Mouse (Mus musculus): ENCODE measurements at regions not wholly inside any gene's neighbourhood (a gene's known extent, or its start where the extent isn't known, plus 50 kb on each side); places are given as distances from the start of the nearest gene placed in this dataset.

DNA sequence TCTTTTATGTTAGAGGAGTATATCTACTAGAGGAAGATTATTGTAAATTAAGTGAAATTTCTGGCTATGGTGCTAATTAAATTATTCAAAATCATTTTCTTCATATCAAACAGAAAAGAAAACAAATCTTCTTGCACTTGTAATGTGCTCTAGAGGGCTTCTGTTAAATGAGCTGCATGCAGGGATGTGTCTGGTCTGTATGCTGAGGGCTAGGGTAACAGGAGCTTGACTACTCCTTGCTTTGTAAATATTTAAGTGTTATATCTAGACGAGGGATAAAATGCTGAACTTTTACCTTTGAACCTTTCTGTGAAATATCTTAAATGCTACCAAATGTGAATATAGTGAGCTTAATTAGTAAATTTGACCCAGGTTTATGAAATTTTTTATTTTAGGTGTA is 354.9 kb upstream of the Tmem161b start:
- H3K4me1 ChIP-seq (ENCODE audit: insufficient read depth, low read length) = no peaks in the 10 kb centered on the region; the same call in 1 of the 2 replicates
- no peak overlapping the region for H3K9ac ChIP-seq (replicated peaks; ENCODE audit: low read length, poor library complexity, severe bottlenecking)
- H3K36me3 ChIP-seq (ENCODE audit: insufficient read depth, low read length) = no peaks in the 10 kb centered on the region
- TF ChIP-seq CTCF (IDR thresholded peaks at IDR 0.05) = no peak
- H3K27ac ChIP-seq (ENCODE audit: low read depth, low read length) = peak overlapping the region; percentile 62
- DNase-seq (ENCODE audit: low spot score) = no peak
- WGBS = 35% methylated on average over 1 of the region's 1 CpGs
- no peak for ATAC-seq (ENCODE audit: low FRiP score)
- H3K27me3 ChIP-seq (ENCODE audit: insufficient read depth, low read length) = no peaks in the 10 kb centered on the region
- no peaks in the 10 kb centered on the region for H3K9me3 ChIP-seq (ENCODE audit: low read length)
- H3K4me2 ChIP-seq (ENCODE audit: low read depth, low read length, poor library complexity, severe bottlenecking) = no peak overlapping the region
- H3K4me3 ChIP-seq (ENCODE audit: low read depth, low read length) = no peak overlapping the region

DNA sequence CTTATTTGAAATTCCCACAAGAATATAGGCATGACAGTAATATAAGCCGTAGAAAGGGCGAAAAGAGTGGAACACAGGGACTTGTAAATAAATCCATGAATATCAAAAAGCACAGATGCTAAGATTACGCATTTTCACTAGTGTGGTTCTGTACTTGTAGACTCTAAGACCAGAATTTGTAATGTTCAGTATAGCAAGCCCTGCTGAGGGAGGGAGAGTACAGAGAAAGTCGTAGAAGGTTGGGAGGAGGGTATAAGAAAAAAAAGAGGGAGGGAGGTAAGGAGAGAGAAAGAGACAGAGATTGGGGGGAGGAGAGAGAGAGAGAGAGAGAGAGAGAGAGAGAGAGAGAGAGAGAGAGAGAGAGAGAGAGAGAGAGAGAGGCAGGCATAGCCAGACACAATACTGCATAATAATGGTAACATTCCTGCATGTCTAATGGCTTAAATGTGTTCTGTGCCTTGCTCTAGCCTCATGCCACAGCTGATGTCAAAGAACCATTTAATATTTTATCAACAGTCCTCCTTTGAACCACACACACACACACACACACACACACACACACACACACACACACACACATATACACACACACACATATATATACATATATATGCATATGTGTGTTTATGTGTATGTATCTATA is 354.1 kb upstream of the Tmem161b start:
- Histone ChIP-seq H3K4me3 (ENCODE audit: low read depth, low read length) (no peak overlapping the region), H3K9me3 (ENCODE audit: low read length) (no peaks in the 10 kb centered on the region), H3K36me3 (ENCODE audit: insufficient read depth, low read length) (no peaks in the 10 kb centered on the region), H3K4me2 (ENCODE audit: low read depth, low read length, poor library complexity, severe bottlenecking) (no peak overlapping the region; the same call in 1 of the 2 replicates), H3K27me3 (ENCODE audit: insufficient read depth, low read length) (no peaks in the 10 kb centered on the region), H3K27ac (ENCODE audit: low read depth, low read length) (peak overlapping the region; percentile 80), H3K9ac (replicated peaks; ENCODE audit: low read length, poor library complexity, severe bottlenecking) (no peak overlapping the region), H3K4me1 (ENCODE audit: insufficient read depth, low read length) (peaks cover 2% of the 10 kb centered on the region)
- no peak for TF ChIP-seq CTCF (IDR thresholded peaks at IDR 0.05)
- DNase-seq (ENCODE audit: low spot score) = peak; percentile 47
- 23% methylated on average over 4 of the region's 4 CpGs for WGBS
- peak; percentile 56; the same call in 1 of the 2 replicates for ATAC-seq (ENCODE audit: low FRiP score)

DNA sequence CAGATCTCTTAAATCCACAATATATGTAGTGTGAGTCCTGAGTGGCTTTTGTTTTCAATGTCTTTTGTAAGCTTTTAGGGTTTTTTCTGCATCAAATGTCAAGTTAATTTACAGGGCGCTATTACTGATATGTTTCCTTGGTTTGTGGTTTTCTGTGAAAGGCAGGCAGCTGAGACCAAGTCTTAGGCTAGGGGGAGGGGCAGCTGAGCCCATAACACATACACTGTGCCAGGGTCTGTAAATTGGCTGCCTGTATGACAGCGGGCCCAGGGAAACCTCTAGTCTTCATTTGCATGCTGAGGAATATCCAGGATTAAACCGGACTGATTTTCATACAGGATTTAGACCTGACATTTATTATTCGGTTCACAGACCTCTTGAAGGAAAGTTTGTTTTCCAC is 353.2 kb upstream of the Tmem161b start:
- no peaks in the 10 kb centered on the region for H3K36me3 ChIP-seq (ENCODE audit: insufficient read depth, low read length)
- TF ChIP-seq CTCF (IDR thresholded peaks at IDR 0.05) = no peak
- H3K27me3 ChIP-seq (ENCODE audit: insufficient read depth, low read length) = no peaks in the 10 kb centered on the region
- H3K4me1 ChIP-seq (ENCODE audit: insufficient read depth, low read length) = peaks cover 2% of the 10 kb centered on the region
- 0 out of 2 replicates have a peak overlapping the region, but pooled peaks have one; percentile 2 for H3K4me2 ChIP-seq (ENCODE audit: low read depth, low read length, poor library complexity, severe bottlenecking)
- no peak overlapping the region for H3K4me3 ChIP-seq (ENCODE audit: low read depth, low read length)
- peak; percentile 92 for DNase-seq (ENCODE audit: low spot score)
- 12% methylated on average over 4 of the region's 4 CpGs for WGBS
- peak overlapping the region; percentile 78 for H3K27ac ChIP-seq (ENCODE audit: low read depth, low read length)
- H3K9ac ChIP-seq (replicated peaks; ENCODE audit: low read length, poor library complexity, severe bottlenecking) = peak overlapping the region; percentile 48; the same call in 1 of the 2 replicates
- no peaks in the 10 kb centered on the region for H3K9me3 ChIP-seq (ENCODE audit: low read length)
- ATAC-seq (ENCODE audit: low FRiP score) = peak; percentile 86

DNA sequence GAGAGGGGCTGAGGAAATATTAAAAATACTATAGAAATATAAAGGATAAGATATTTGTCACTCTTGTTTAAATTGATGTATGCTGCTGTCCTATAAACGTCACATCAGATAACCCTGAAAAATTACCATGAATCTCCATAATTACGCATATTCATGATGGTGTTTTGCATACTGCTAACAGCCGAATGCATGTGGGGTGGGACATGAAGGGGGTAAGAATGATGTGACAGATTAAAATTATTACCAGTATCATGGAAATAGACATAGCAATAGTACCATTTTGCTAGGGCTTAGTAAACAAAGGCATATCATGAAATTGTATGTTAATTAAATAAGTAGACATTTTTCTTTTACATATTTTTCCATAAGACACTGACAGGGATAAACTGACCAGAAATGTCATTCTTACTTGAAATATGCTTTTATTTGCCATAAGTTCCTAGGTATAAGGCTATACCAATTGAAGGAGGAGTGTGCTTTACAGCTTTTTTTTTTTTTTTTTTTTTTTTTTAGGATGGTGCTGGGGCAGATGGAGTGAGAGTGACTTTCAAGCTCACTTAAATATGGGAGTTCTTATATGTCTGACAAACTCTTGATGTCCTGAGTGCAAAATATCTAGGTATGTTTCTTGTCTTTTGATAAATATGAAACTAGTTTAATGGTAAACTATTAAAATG is 349.8 kb upstream of the Tmem161b start:
- no peak overlapping the region for H3K9ac ChIP-seq (replicated peaks; ENCODE audit: low read length, poor library complexity, severe bottlenecking)
- no peaks in the 10 kb centered on the region for H3K9me3 ChIP-seq (ENCODE audit: low read length)
- ATAC-seq (ENCODE audit: low FRiP score) (no peak), DNase-seq (ENCODE audit: low spot score) (no peak)
- no peaks in the 10 kb centered on the region for H3K36me3 ChIP-seq (ENCODE audit: insufficient read depth, low read length)
- TF ChIP-seq CTCF (IDR thresholded peaks at IDR 0.05) = no peak
- peaks cover 2% of the 10 kb centered on the region for H3K4me1 ChIP-seq (ENCODE audit: insufficient read depth, low read length)
- WGBS = 42% methylated on average over 3 of the region's 3 CpGs
- no peak overlapping the region for H3K4me3 ChIP-seq (ENCODE audit: low read depth, low read length)
- H3K27ac ChIP-seq (ENCODE audit: low read depth, low read length) = no peak overlapping the region
- H3K27me3 ChIP-seq (ENCODE audit: insufficient read depth, low read length) = no peaks in the 10 kb centered on the region
- no peak overlapping the region for H3K4me2 ChIP-seq (ENCODE audit: low read depth, low read length, poor library complexity, severe bottlenecking)

DNA sequence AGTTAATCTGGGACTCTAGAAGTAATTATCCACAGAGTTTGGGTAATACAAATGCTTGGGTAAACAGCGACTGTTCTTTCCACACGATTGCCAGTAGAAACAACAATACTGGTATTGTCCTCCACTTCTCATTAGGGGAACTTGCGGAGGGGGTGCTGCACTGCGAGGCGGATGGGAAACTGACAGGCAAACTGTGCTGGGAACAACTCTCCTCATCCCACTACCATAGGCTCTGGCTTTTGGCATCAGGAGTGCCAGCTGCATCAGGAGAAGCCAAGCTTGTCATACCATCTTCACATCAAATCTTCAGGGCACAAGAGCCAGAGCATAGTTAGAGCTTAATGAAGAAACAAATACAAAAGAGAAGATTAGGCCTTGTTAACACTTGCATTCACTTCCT is 349.2 kb upstream of the Tmem161b start:
- H3K4me2 ChIP-seq (ENCODE audit: low read depth, low read length, poor library complexity, severe bottlenecking) = no peak overlapping the region
- 11% methylated on average over 5 of the region's 5 CpGs for WGBS

DNA sequence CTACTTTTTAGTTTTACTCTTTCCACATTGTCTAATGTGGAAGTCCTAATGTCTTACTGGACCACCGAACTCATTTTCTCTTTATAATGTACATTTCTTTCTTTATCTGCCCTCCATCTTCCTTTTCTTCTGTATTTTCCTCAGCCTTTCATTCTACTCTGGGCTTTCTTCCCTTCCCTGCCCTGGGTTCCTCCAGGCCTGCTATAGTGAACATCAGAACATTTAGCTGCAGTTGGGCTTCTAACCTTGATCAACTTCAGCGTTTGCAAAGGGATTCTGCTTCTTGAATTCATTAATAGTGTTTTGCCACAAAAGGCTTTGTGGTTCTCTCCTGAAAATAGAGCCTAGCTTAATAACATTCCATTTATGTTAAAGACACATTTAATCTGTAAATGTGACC is 342.5 kb upstream of the Tmem161b start:
- H3K27ac ChIP-seq (ENCODE audit: low read depth, low read length) = peak overlapping the region; percentile 27
- WGBS = 44% methylated on average over 2 of the region's 2 CpGs
- DNase-seq (ENCODE audit: low spot score) (no peak), ATAC-seq (ENCODE audit: low FRiP score) (no peak)
- no peak overlapping the region for H3K4me3 ChIP-seq (ENCODE audit: low read depth, low read length)
- no peak for TF ChIP-seq CTCF (IDR thresholded peaks at IDR 0.05)
- H3K9ac ChIP-seq (replicated peaks; ENCODE audit: low read length, poor library complexity, severe bottlenecking) = no peak overlapping the region
- H3K27me3 ChIP-seq (ENCODE audit: insufficient read depth, low read length) = no peaks in the 10 kb centered on the region
- H3K36me3 ChIP-seq (ENCODE audit: insufficient read depth, low read length) = no peaks in the 10 kb centered on the region
- no peaks in the 10 kb centered on the region for H3K9me3 ChIP-seq (ENCODE audit: low read length)
- H3K4me1 ChIP-seq (ENCODE audit: insufficient read depth, low read length) = no peaks in the 10 kb centered on the region
- no peak overlapping the region for H3K4me2 ChIP-seq (ENCODE audit: low read depth, low read length, poor library complexity, severe bottlenecking)

More for the DNA sequence above, 349.2 kb upstream of the Tmem161b start:
- H3K4me1 ChIP-seq (ENCODE audit: insufficient read depth, low read length) = peaks cover 2% of the 10 kb centered on the region; the same call in 1 of the 2 replicates
- ATAC-seq (ENCODE audit: low FRiP score) (peak; percentile 59; the same call in 1 of the 2 replicates), DNase-seq (ENCODE audit: low spot score) (peak; percentile 82)
- no peak overlapping the region for H3K9ac ChIP-seq (replicated peaks; ENCODE audit: low read length, poor library complexity, severe bottlenecking)
- H3K9me3 ChIP-seq (ENCODE audit: low read length) = no peaks in the 10 kb centered on the region
- no peaks in the 10 kb centered on the region for H3K27me3 ChIP-seq (ENCODE audit: insufficient read depth, low read length)
- TF ChIP-seq CTCF (IDR thresholded peaks at IDR 0.05) = no peak
- no peak overlapping the region for H3K4me3 ChIP-seq (ENCODE audit: low read depth, low read length)
- H3K27ac ChIP-seq (ENCODE audit: low read depth, low read length) = peak overlapping the region; percentile 48
- no peaks in the 10 kb centered on the region for H3K36me3 ChIP-seq (ENCODE audit: insufficient read depth, low read length)
